Mouse (Mus musculus): Measurements from ENCODE around the gene Pcmtd2.
"Not testable (repeated sequence)": the region's sequence is repeated elsewhere in the genome, so short reads cannot be mapped to it uniquely, and the experiment has no call there.

Pcmtd2 gene

DNA sequence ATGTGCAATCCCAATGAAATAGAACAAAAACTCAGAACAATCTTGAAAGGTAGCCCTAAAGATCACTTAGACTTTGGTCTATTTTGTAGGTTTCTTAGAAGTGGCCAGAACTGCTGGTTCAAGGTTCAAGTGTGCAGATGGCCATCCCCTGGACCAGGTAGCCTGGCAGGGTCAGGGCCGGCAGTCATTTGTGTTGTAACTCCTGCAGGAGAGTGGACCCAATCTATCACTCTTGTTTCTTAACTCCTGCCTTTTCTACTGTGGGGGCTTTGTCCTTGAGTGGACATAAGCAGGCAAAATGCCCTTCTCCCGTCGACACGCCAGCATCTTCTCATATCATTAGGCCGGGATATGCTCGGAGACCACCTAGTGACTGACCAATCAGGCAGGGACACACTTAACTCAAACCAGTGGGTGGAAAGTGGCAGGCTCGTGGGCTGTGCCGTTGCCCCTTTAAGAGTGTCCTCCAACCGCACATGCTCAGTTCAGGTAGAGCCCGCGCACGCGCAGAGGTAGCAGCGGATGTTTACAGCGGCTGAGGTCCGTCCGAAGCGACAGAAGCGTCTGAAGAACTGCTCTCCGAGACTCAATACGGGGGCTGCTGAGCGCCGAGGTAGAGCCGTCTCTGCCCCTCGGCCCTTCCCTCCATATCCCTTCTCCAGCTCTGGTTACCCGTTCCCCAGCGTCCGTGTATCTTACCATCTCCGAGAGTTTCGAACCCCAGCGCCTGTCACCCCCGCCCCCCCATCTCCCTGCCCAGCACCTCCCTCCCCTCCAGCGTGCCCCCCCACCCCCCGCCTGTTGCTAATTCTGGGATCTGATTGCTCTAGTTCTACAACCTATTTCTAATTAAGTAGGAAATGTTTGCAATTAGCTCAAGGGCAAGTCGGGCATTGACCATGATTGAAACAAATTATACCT is at the start of gene Pcmtd2:
TSS of gene Pcmtd2 (plus strand) at position 483 of the 921 bp plus-strand sequence.
- peak; percentile 94 to 95 for DNase-seq

DNA sequence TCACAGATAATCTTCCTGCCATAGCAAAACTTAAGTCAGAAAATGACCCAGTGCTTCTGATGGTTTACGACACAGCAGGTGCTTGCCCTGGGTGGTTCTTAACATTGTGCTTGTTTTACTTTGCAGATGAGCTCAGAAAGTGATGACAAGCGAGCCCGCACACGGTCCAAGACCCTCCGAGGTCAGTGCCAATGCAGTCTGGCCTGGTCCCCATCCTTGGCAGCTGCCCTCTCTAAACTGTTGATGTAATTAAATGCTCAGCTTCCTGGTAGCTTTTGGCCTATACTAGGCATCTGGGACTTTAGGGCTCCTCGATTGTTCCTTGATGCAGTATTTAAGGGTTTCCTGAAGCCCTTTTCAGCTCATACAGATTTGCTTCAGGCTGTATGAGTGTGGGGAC is 48.3 kb upstream of the Pcmtd2 start:
- DNase-seq: no peak

DNA sequence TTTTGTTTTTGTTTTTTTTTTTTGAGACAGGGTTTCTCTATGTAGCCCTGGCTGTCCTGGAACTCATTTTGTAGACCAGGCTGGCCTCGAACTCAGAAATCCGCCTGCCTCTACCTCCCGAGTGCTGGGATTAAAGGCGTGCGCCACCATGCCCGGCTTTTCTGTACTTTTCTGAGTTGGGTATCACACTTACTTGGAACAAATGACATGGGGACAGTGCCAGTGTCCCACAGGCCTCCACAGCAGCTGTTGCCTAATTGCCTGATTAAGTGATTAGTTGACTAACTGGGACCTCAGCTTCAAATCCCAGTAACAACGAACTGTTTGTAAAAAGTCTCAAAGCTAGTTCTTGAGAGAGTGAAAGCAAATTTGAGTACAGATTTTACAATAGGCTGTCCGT is 44.5 kb upstream of the Pcmtd2 start:
- DNase-seq: not testable (repeated sequence)

DNA sequence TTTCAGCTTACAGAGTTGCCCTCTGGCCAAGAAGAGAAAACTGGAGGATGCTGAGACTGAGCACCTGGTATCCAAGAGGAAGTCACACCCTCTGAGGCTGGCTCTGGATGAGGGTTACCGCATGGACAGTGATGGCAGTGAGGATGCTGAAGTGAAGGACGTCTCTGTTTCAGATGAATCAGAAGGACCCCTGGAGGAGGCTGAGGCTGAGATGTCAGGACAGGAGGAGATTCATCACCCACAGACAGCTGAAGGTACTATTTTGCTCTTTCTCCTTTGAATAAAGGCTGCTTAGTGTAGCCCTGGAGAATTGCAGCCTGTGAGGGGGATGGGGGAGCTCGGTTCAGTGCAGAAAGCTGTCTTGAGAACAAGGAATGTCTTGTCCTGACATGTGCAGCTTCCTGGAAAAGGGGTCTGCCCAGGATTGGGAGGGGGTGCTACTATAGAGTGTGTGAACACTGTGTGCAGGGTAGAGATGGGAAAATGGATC is 42.0 kb upstream of the Pcmtd2 start:
- DNase-seq: peak; percentile 37 to 51

DNA sequence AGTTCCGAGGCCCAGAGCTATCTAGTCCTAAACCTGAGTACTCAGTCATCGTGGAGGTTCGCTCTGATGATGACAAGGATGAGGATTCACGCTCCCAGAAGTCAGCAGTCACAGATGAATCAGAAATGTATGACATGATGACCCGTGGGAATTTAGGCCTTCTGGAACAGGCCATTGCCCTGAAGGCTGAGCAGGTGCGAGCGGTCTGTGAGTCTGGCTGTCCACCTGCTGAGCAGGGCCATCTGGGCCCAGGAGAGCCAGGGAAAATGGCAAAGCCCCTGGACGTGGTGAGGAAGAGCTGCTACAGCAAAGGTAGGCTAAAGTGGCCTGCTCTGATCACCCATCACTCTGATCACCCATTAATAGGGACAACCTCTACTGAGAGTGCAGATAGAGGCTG is 40.0 kb upstream of the Pcmtd2 start:
- DNase-seq: peak; percentile 84 to 88

- DNase-seq: no peak
Measured at GRCm38 (mm10) chr2:181829032-181829650, 8.5 kb upstream of the Pcmtd2 start.

- peak; percentile 22 to 42 for DNase-seq
Measured at GRCm38 (mm10) chr2:181832745-181833144, 4.9 kb upstream of the Pcmtd2 start.

GRCm38 (mm10) chr2:181838293-181838680 is 633 bp downstream of the Pcmtd2 start:
- DNase-seq: peak in 1 of 2 experiments; percentile 34

GRCm38 (mm10) chr2:181845709-181846394 is 8.2 kb downstream of the Pcmtd2 start:
- DNase-seq: no peak

- DNase-seq: peak; percentile 94 to 95
Measured at GRCm38 (mm10) chr2:181863791-181864535, 26.3 kb downstream of the Pcmtd2 start, which contains the start of gene Polr3k. Gene Polr3k, plus strand, starts transcription at chr2:181864337.

GRCm38 (mm10) chr2:181864536-181864860 is 26.8 kb downstream of the Pcmtd2 start:
- DNase-seq: no peak

DNA sequence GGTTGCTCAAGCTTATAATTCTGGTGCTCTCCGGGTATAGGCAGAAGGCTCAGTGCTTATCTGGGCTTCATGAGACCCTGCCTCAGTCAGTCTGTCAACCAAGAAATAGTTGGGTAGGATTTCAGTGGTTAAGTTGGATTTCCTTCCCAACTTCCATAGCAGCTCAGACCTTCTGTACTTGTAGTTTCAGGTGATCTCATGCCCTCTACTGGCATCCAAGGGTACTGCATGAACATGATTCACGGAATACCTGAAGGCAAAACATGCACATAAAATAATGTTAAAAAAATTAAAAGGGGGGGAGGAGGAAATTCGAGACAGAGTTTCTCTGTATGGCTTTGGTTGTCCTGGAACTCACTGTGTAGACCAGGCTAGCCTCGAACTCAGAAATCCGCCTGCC is 29.3 kb downstream of the Pcmtd2 start:
- peak; percentile 75 to 88 for DNase-seq

DNA sequence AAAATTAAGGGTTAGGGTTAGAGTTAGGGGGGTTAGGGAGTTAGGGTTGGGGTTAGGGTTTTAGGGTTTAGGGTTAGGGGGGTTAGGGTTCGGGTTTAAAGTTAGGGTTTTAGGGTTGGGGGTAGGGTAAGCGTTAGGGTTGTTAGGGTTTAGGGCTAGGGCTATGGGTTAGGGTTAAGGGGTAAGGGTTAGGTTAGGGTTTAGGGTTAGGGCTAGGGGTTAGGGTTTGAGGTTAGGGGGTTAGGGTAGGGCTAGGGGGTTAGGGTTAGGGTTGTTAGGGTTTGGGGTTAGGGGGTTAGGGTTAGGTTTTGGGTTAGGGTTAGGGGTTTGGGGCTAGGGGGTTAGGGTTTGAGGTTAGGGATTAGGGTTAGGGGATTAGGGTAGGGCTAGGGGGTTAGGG is 33.4 kb downstream of the Pcmtd2 start:
- no peak for DNase-seq

DNA sequence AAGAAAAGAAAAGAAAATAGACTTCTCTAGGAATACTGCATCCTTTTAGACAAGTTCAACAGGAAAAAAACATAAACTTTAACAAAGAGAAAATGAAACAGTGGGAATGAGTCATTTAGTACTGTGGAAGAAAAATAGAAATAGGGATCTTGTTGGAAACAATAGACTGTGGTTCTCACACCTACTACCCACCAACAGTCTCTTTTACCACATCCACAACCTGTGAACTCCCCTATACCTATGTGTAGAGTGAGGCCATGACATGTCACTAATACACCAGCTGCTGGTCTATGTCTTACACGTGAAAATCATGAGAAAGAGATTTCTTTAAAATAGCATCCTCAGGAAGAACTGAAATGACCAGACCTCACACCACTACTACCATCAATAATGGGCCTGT is 41.2 kb downstream of the Pcmtd2 start:
- no peak for DNase-seq

DNA sequence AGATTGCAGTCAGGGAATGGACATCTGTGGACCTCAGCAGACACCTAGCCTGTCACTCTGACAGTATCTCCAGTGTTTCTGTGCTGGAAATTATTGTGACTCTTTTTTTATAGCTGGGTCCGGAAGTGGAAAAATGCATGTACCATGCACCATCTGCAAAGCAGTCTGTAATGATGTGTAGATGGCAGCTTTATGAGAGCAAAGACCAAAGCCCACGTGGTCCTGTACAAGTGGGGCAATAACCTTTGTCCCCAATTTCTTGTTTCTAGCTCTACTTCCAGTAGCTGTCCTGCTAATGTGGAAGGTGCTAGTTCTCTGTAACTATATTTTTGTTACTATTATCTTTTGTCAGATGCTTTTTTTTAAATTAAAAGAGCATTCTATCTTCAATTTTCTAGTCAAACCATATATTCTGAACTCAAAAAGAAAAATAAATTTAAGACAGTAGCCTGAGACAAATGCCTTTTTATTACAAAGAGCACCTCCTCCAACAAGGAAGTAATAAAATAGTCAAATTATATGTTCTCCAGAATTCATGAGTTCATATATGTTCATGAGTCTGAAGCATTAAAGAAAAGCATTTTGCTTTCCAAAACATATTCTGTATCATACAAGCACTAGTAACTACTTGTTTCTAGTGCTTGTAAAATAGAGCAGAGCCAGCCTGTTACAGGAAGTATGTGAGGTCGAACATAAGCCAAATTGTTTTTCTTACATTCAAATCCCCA is 45.5 kb downstream of the Pcmtd2 start:
- no peak for DNase-seq
